Mouse (Mus musculus) urinary bladder, postnatal 25 days (tissue): Measurements from ENCODE around the gene Paf1.
A peak's percentile ranks its signal among the peaks of the same experiment; 100 is the strongest.

ENCODE experiments used
- DNase-seq: peaks from one replicate; pipeline ENCODE4 v3.0.0; 2022; ENCODE audit warnings: low spot score

Gene Paf1

GRCm38 (mm10) chr7:28371514-28371989 lies 21.2 kb upstream of the Paf1 start:
- DNase-seq: peak; percentile 47

GRCm38 (mm10) chr7:28372251-28373108 lies 20.3 kb upstream of the Paf1 start, which contains the start of gene Plekhg2:
Plekhg2 (minus strand) TSS chr7:28372599.
- DNase-seq: peak; percentile 99

- DNase-seq: peak; percentile 67
Observed at GRCm38 (mm10) chr7:28373131-28373581, 19.6 kb upstream of the Paf1 start.

- DNase-seq: no peak
Observed at GRCm38 (mm10) chr7:28373891-28374495, 18.8 kb upstream of the Paf1 start.

GRCm38 (mm10) chr7:28374647-28375046 lies 18.1 kb upstream of the Paf1 start:
- DNase-seq: no peak

- DNase-seq: peak; percentile 87
Observed at GRCm38 (mm10) chr7:28375176-28375921, 17.4 kb upstream of the Paf1 start.

- DNase-seq: peak; percentile 81
Observed at GRCm38 (mm10) chr7:28376011-28376771, 16.6 kb upstream of the Paf1 start.

- no peak for DNase-seq
Observed at GRCm38 (mm10) chr7:28377190-28378065, 15.3 kb upstream of the Paf1 start.

GRCm38 (mm10) chr7:28378066-28378690 lies 14.6 kb upstream of the Paf1 start:
- DNase-seq: peak; percentile 73

- DNase-seq: peak; percentile 99
Observed at GRCm38 (mm10) chr7:28378769-28379651, 13.7 kb upstream of the Paf1 start.

- no peak for DNase-seq
Observed at GRCm38 (mm10) chr7:28380237-28381016, 12.3 kb upstream of the Paf1 start, which contains the start of gene Zfp36. Zfp36 (minus strand) TSS chr7:28380253.

- DNase-seq: peak; percentile 71
Observed at GRCm38 (mm10) chr7:28381017-28381790, 11.5 kb upstream of the Paf1 start.

- peak; percentile 74 for DNase-seq
Observed at GRCm38 (mm10) chr7:28381938-28382337, 10.8 kb upstream of the Paf1 start.

- DNase-seq: no peak
Observed at GRCm38 (mm10) chr7:28382347-28382951, 10.3 kb upstream of the Paf1 start.

GRCm38 (mm10) chr7:28382981-28383396 lies 9.8 kb upstream of the Paf1 start:
- DNase-seq: no peak

GRCm38 (mm10) chr7:28383606-28384005 lies 9.1 kb upstream of the Paf1 start:
- no peak for DNase-seq

- DNase-seq: no peak
Observed at GRCm38 (mm10) chr7:28384162-28384561, 8.6 kb upstream of the Paf1 start.
